Mouse (Mus musculus) lung, adult 2 months (tissue): ENCODE data around the gene Fam102a.

Source experiments
- CTCF ChIP-seq: fragments of 200-500 bp; IDR thresholded peaks from 2 replicates; pipeline ENCODE4 v1.5.1; 2011; ENCODE audit warnings: mild to moderate bottlenecking, low read length, control low read depth; ENCODE audit not compliant: insufficient read depth
- POLR2A ChIP-seq: fragments of 200-500 bp; IDR thresholded peaks from 2 replicates; pipeline ENCODE4 v1.6.1; 2011; ENCODE audit warnings: low read depth, mild to moderate bottlenecking, control low read depth, low read length, borderline replicate concordance; ENCODE audit errors: extremely low read depth

- TF ChIP-seq CTCF (peak; percentile 43; the same call in 1 of the 2 replicates), POLR2A (no peak)
Observed at GRCm38 (mm10) chr2:32536634-32537359, 1.7 kb downstream of the Fam102a start.
